Mouse (Mus musculus) lung, postnatal 0 days (tissue): ENCODE data around the gene Hs2st1.

Experiments used
- CTCF ChIP-seq: IDR thresholded peaks from 2 replicates; pipeline ENCODE4 v1.5.1; 2016; ENCODE audit warnings: antibody characterized with exemption, mild to moderate bottlenecking
- EP300 ChIP-seq: IDR thresholded peaks from 2 replicates; pipeline ENCODE4 v1.6.1; 2016; ENCODE audit warnings: antibody characterized with exemption, mild to moderate bottlenecking, control low read depth

GRCm38 (mm10) chr3:144437871-144438398, 132.0 kb downstream of the Hs2st1 start:
- TF ChIP-seq CTCF (no peak), EP300 (no peak)
